Mouse (Mus musculus) spleen, adult 2 months (tissue): Measurements from ENCODE around the gene Togaram2.

Source experiments
- CTCF ChIP-seq: fragments of 200-500 bp; IDR thresholded peaks from 2 replicates; pipeline ENCODE4 v1.5.1; 2011; ENCODE audit warnings: mild to moderate bottlenecking, inconsistent platforms; ENCODE audit not compliant: insufficient read depth, insufficient read length, insufficient replicate concordance; ENCODE audit errors: extremely low read depth
- POLR2A ChIP-seq: fragments of 200-500 bp; IDR thresholded peaks from 2 replicates; pipeline ENCODE4 v1.6.1; 2011; ENCODE audit warnings: low read depth, low read length, inconsistent platforms

DNA sequence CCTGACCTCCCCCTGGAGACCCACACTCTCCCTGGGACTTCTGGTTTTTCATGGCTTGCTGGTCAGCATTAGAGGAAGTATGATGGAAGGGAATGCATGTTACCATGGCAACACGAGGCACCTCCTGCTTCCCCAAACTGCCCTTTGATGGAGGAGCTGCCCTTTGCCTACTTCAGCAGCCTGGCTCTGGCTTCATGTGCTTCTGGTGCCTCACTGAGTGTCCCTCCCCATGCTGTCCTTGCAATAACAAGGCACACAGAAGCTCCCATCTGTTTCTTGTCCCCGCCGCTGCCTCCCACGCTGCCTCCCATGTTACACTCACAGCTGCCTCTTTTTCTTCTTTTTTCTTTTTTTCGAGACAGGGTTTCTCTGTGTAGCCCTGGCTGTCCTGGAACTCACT lies 20.3 kb downstream of the Togaram2 start:
- TF ChIP-seq CTCF (no peak), POLR2A (no peak)
